Mouse (Mus musculus) ES-E14 (cell line): Measurements from ENCODE around the gene Olfr215. TPM values are rescaled to one million over a fixed set of nuclear protein-coding genes. Genes with fewer than 3 reads are reported as not detected.

ENCODE experiments used
- DNase-seq: peaks from one replicate; pipeline ENCODE4 v3.0.0-alpha.2; 2013; ENCODE audit warnings: low read depth, low spot score
- H3K27ac ChIP-seq: 2 replicates; pipeline ENCODE4 v1.5.1; 2012; ENCODE audit warnings: low read depth, mild to moderate bottlenecking, low read length, moderate library complexity, mixed read lengths; ENCODE audit not compliant: poor library complexity, insufficient read depth, severe bottlenecking
- H3K36me3 ChIP-seq: 2 replicates; pipeline ENCODE4 v1.6.1; 2012; ENCODE audit warnings: mild to moderate bottlenecking, low read length, moderate library complexity, mixed read lengths; ENCODE audit not compliant: control insufficient read depth, poor library complexity, insufficient read depth, severe bottlenecking
- H3K4me1 ChIP-seq, 2 experiments: fragments of 150-350 bp in 1 of 2; sonication (generic) in 1 of 2; 2 replicates each; pipeline ENCODE4 v1.6.1; 2012; ENCODE audit warnings: low read length in 2 of 2, mild to moderate bottlenecking in 1 of 2, mixed read lengths in 1 of 2; ENCODE audit not compliant: control insufficient read depth in 2 of 2, insufficient read depth in 2 of 2, poor library complexity in 1 of 2
- H3K4me3 ChIP-seq, 2 experiments: fragments of 150-350 bp in 1 of 2; sonication (generic) in 1 of 2; 2 replicates each; pipeline ENCODE4 v1.5.1; 2012; ENCODE audit warnings: low read length in 2 of 2, low read depth in 1 of 2, mild to moderate bottlenecking in 1 of 2, mixed read lengths in 1 of 2; ENCODE audit not compliant: insufficient read depth in 1 of 2, poor library complexity in 1 of 2, severe bottlenecking in 1 of 2
- H3K9ac ChIP-seq: 2 replicates; pipeline ENCODE4 v1.6.1; 2012; ENCODE audit warnings: low read depth, mild to moderate bottlenecking, low read length, mixed read lengths; ENCODE audit not compliant: poor library complexity, insufficient read depth, severe bottlenecking
- H3K9me3 ChIP-seq: fragments of 150-350 bp; sonication (generic); 2 replicates; pipeline ENCODE4 v1.6.1; 2012; ENCODE audit warnings: low read depth, mild to moderate bottlenecking, low read length; ENCODE audit not compliant: control insufficient read depth, insufficient read depth
- CHD2 ChIP-seq: IDR thresholded peaks from 2 replicates; pipeline ENCODE4 v1.6.1; 2014; ENCODE audit warnings: mild to moderate bottlenecking, low read depth, low read length, inconsistent platforms
- HCFC1 ChIP-seq: IDR thresholded peaks from 2 replicates; pipeline ENCODE4 v1.6.1; 2012; ENCODE audit warnings: low read length, inconsistent platforms, borderline replicate concordance; ENCODE audit not compliant: insufficient read depth
- MAFK ChIP-seq: IDR thresholded peaks from 2 replicates; pipeline ENCODE4 v1.6.1; 2014; ENCODE audit warnings: mild to moderate bottlenecking, low read depth, low read length, inconsistent platforms; ENCODE audit not compliant: insufficient read depth
- ZC3H11A ChIP-seq: IDR thresholded peaks from 2 replicates; pipeline ENCODE4 v1.6.1; 2012; ENCODE audit warnings: low read depth, mild to moderate bottlenecking, inconsistent platforms, low read length, borderline replicate concordance
- ZNF384 ChIP-seq: IDR thresholded peaks from 2 replicates; pipeline ENCODE4 v1.6.1; 2012; ENCODE audit warnings: low read depth, low read length, inconsistent platforms
- in situ Hi-C, 2 experiments: fragments of 600-800 bp; cut with MboI; formaldehyde crosslinking; loops; one replicate each; pipeline ENCODE4 v1.15.1; 2025; ENCODE audit warnings: low sequenced_read_pairs in 2 of 2, inconsistent platforms in 1 of 2; ENCODE audit not compliant: unreplicated experiment in 2 of 2
- total RNA-seq: library from RNA; depleted of rRNA; stranded (reverse); fragments of 300-350 nt; gene quantifications from 2 replicates; pipeline ENCODE4 v1.2.3, GENCODE M21; 2012; rRNA removed

Olfr215 gene
- not detected in 2 replicates for total RNA-seq

DNA sequence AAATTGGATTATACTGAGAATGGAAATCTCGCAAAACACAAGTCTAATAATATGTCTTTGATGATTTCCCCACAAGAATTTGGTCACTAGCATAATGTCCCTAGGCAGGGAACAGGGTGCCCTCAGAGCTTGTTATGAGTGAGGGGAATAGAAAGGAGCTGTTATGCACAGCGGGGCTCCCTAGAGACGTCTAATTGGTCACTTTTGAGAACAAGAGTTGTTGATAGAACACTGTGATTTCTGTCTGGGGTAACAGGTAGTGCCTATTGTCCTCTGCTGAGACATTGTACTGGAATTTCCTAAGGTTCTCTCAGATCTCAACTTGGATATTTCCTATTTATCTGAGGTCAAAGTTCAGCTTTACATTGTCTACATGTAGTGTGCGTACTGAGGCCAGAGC lies at the start of gene Olfr215:
Gene Olfr215 (minus strand): TSS at position 101 of the 400 bp plus-strand sequence.
- no peak within 1 kb of the TSS for H3K4me3 ChIP-seq
- no peak within 1 kb of the TSS for H3K9ac ChIP-seq
- in situ Hi-C loops, result no loop called here
- no peak for DNase-seq
- H3K27ac ChIP-seq, result no peak within 1 kb of the TSS
- TF ChIP-seq ZNF384, result no peak
- TF ChIP-seq CHD2, result no peak
- TF ChIP-seq ZC3H11A, result no peak
- TF ChIP-seq MAFK, result no peak
- TF ChIP-seq HCFC1, result no peak
- H3K4me1 ChIP-seq, result no peaks in the 10 kb centered on the region
- no peaks in the 10 kb centered on the region for H3K9me3 ChIP-seq
- no peaks in the 10 kb centered on the region for H3K36me3 ChIP-seq

DNA sequence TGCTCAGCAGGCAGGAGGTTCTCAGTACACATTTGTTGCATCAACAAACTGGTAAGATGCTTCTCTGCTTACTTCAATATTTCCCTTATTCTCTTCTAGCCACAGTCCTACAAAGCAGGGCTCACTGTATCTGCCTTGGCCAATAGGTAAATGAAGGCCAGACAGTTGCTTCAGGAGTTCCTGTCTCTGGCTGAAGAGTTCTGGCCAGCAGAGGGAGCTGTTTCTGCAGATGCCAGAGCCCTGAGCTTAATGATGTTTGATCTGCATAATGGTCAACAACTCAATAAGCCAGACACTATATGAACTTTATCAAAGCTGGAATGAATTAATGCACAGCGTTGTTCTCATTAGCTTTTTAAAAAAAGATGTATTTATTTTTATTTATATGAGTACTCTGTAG lies 48.1 kb upstream of the Olfr215 start:
- Histone ChIP-seq H3K4me1 (0 out of 4 replicates have a peak, but pooled peaks cover 0 to 2% of the 10 kb centered on the region in 2 experiments), H3K9me3 (no peaks in the 10 kb centered on the region), H3K4me3 (no peak overlapping the region), H3K27ac (no peak overlapping the region), H3K36me3 (no peaks in the 10 kb centered on the region), H3K9ac (no peak overlapping the region)
- in situ Hi-C loops, result no loop called here
- TF ChIP-seq ZC3H11A (no peak), CHD2 (no peak), ZNF384 (no peak), HCFC1 (no peak), MAFK (no peak)
- DNase-seq, result no peak

DNA sequence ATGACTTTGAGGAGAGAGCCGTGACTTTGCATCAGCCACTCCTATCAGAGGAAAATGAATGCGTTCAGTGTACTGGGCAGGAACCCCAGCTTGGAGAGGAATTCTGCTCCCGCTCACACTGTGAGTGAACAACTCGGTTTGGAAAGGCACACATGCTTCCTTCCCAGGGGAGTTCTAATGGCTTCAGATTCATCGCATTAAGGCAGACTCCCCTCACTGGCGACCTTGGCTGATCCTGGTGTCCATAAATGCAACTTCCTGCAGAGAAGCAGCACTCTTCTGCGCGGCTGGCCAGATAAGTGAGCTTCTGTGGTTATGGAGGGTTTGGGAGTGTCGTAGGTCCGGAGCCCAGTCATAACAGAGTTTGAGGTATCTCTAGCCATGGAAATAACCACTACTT lies 45.8 kb upstream of the Olfr215 start:
- Histone ChIP-seq H3K9me3 (no peaks in the 10 kb centered on the region), H3K27ac (no peak overlapping the region), H3K9ac (no peak overlapping the region), H3K4me1 (0 out of 4 replicates have a peak, but pooled peaks cover 0 to 2% of the 10 kb centered on the region in 2 experiments), H3K36me3 (peaks cover 3% of the 10 kb centered on the region; the same call in 1 of the 2 replicates), H3K4me3 (no peak overlapping the region)
- in situ Hi-C loops, result no loop called here
- DNase-seq, result no peak
- TF ChIP-seq ZC3H11A, result no peak
- no peak for TF ChIP-seq ZNF384
- no peak for TF ChIP-seq CHD2
- no peak for TF ChIP-seq HCFC1
- no peak for TF ChIP-seq MAFK

DNA sequence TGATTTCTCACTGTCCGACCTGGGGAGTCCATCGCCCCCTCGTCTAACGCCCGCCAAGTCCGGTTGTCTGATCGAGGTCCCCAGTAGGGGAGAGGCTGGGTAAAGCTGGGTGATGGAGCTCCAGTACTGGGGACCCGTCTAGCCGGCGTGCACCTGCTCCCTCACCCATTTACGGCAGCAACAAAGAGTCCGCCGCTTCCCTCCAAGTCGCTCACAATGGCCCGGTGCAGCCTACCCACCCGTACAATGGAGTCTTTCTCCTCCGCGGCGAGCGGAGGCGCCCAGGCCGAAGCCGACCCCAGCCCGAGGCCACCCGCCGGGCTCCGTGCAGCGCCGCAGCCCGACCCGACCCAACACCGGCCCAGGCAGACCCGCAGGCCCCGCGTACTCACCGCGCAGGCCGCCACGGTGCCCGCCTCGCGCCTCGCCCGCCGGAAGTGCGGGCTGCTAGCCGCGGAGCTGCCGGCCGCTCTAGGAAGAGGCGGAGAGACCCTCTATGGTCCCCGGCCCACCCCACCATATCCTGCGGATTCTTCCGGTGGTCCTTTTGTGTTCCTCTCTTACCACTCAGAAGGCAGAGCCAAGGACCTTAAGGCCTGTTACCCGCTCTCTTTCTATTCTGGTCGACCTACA lies 44.7 kb upstream of the Olfr215 start, which contains the start of gene Zfp422:
Gene Zfp422 (minus strand): TSS at position 461 of the 633 bp plus-strand sequence.
- no peak for DNase-seq
- Histone ChIP-seq H3K36me3 (peaks cover 3% of the 10 kb centered on the region; the same call in 1 of the 2 replicates), H3K4me3 (peak within 1 kb of the TSS; percentile 85 to 87), H3K27ac (no peak within 1 kb of the TSS), H3K9ac (peak within 1 kb of the TSS; percentile 84), H3K4me1 (0 out of 4 replicates have a peak, but pooled peaks cover 0 to 2% of the 10 kb centered on the region in 2 experiments), H3K9me3 (no peaks in the 10 kb centered on the region)
- TF ChIP-seq ZC3H11A, result no peak
- TF ChIP-seq ZNF384, result no peak
- TF ChIP-seq HCFC1, result peak; percentile 27; the same call in 1 of the 2 replicates
- TF ChIP-seq MAFK, result no peak
- no peak for TF ChIP-seq CHD2
- in situ Hi-C loops, result no loop called here
